Comparison of ENCODE assay signal across 29 mouse cellular contexts in the genomic region with DNA sequence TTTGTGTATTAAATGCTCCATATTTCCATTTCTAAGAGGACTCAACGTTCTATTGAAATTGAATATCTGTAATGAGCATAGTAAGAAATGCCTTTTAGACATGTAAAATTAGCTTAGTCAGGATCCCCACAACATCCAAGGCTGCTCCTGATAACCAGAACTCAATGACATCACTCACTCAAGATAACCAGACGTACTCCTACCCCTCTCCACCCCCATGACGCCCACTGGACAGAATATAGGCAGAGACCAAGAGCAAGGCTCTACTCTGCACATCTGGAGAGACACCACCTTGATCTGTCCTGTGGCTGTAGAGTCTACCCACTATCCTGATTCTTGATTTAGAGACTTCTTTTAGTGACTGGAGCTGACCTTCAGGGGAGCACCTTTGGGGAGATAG. TPM values are rescaled to one million over a fixed set of nuclear protein-coding genes. Genes with fewer than 3 reads are reported as not detected.
DNase-seq lines count a peak whose midpoint lies in the region; ATAC-seq and TF ChIP-seq lines count a peak whose summit lies in the region.
"Had no signal": no experiment of that assay in that cellular context is flagged by ENCODE, and none has a peak within 500 bp of the region (broad histone marks: within the 10 kb centered on the region; RNA-seq: fewer than 3 reads in every experiment).

No protein-coding gene starts in this region.

- H3K27me3 ChIP-seq in stomach, embryonic 15.5 days (replicated peaks): no peaks in the 10 kb centered on the region
- H3K27me3 ChIP-seq in stomach, postnatal 0 days (ENCODE audit: control insufficient read depth, insufficient read depth, low read length): no peaks in the 10 kb centered on the region
- H3K27me3 ChIP-seq in liver, embryonic 14.5 days (ENCODE audit: control insufficient read depth, insufficient read depth, low read length): peaks cover 26% of the 10 kb centered on the region
- H3K27me3 ChIP-seq: embryonic facial prominence, embryonic 15.5 days; forebrain, embryonic 13.5 days; limb, embryonic 13.5 days; midbrain, embryonic 15.5 days had no signal

- H3K4me2 ChIP-seq in stomach, embryonic 15.5 days: no peak overlapping the region
- no peak overlapping the region for H3K4me2 ChIP-seq in stomach, postnatal 0 days (replicated peaks; ENCODE audit: low read depth)
- H3K4me2 ChIP-seq in liver, embryonic 14.5 days (ENCODE audit: low read depth): peak overlapping the region; percentile 30
- H3K4me2 ChIP-seq: embryonic facial prominence, embryonic 15.5 days; forebrain, embryonic 13.5 days; hindbrain, embryonic 14.5 days; limb, embryonic 13.5 days; midbrain, embryonic 15.5 days had no signal

- no peaks in the 10 kb centered on the region for H3K36me3 ChIP-seq in stomach, embryonic 15.5 days
- no peaks in the 10 kb centered on the region for H3K36me3 ChIP-seq in stomach, postnatal 0 days (ENCODE audit: control insufficient read depth, insufficient read depth, low read length)
- H3K36me3 ChIP-seq in liver, embryonic 14.5 days (replicated peaks; ENCODE audit: control insufficient read depth, insufficient read depth, low read depth): no peaks in the 10 kb centered on the region
- H3K36me3 ChIP-seq: embryonic facial prominence, embryonic 10.5 days; embryonic facial prominence, embryonic 15.5 days; limb, embryonic 13.5 days; midbrain, embryonic 10.5 days; midbrain, embryonic 15.5 days had no signal

- ATAC-seq in stomach, embryonic 15.5 days (ENCODE audit: insufficient read depth, low FRiP score, low read depth): peak; percentile 27; the same call in 1 of the 2 replicates
- ATAC-seq in stomach, postnatal 0 days (ENCODE audit: low FRiP score, low TSS enrichment): no peak
- ATAC-seq in erythroblast, adult 5-6 weeks (replicated peaks; ENCODE audit: low FRiP score, poor library complexity, severe bottlenecking): peak; percentile 70
- peak; percentile 91 for ATAC-seq in liver, embryonic 14.5 days (ENCODE audit: insufficient read depth)
- peak; percentile 70 for ATAC-seq in megakaryocyte-erythroid progenitor cell, adult 5-6 weeks (replicated peaks; ENCODE audit: low FRiP score, low TSS enrichment, poor library complexity, severe bottlenecking)
- no peak for ATAC-seq in frontal cortex, adult (ENCODE audit: low TSS enrichment)
- ATAC-seq: activated CD4-positive, CD25-positive, alpha-beta regulatory T cell, adult 4 months; forebrain, embryonic 13.5 days; intestine, postnatal 0 days; midbrain, embryonic 15.5 days had no signal

- no peak for TF ChIP-seq EP300 in stomach, postnatal 0 days (optimal IDR thresholded peaks at IDR 0.05)
- TF ChIP-seq EP300 in liver, embryonic 14.5 days (IDR thresholded peaks at IDR 0.05; ENCODE audit: low read depth): peak; percentile 83

- whole genome bisulfite sequencing in stomach, embryonic 15.5 days: 71% methylated on average over 3 of the region's 3 CpGs
- 81% methylated on average over 3 of the region's 3 CpGs for whole genome bisulfite sequencing in stomach, postnatal 0 days
- WGBS in liver, embryonic 14.5 days (ENCODE audit: insufficient replicate concordance): 19% methylated on average over 3 of the region's 3 CpGs

- no peaks in the 10 kb centered on the region for H3K9me3 ChIP-seq in stomach, embryonic 15.5 days
- no peaks in the 10 kb centered on the region for H3K9me3 ChIP-seq in stomach, postnatal 0 days (ENCODE audit: control insufficient read depth, low read length)
- no peaks in the 10 kb centered on the region for H3K9me3 ChIP-seq in liver, embryonic 14.5 days (ENCODE audit: control insufficient read depth, low read length)
- H3K9me3 ChIP-seq: embryonic facial prominence, embryonic 10.5 days; embryonic facial prominence, embryonic 15.5 days; forebrain, embryonic 13.5 days; limb, embryonic 13.5 days; midbrain, embryonic 10.5 days; midbrain, embryonic 15.5 days had no signal

- H3K4me3 ChIP-seq in stomach, embryonic 15.5 days (replicated peaks): no peak overlapping the region
- H3K4me3 ChIP-seq in stomach, postnatal 0 days (ENCODE audit: low read depth, low read length): no peak overlapping the region
- H3K4me3 ChIP-seq in liver, embryonic 14.5 days (ENCODE audit: insufficient read depth in 1 of 2, low read depth in 2 of 2, low read length in 2 of 2): no peak overlapping the region
- H3K4me3 ChIP-seq: embryonic facial prominence, embryonic 10.5 days; embryonic facial prominence, embryonic 15.5 days; forebrain, embryonic 13.5 days; gastrocnemius, adult 2 months; limb, embryonic 13.5 days; midbrain, embryonic 10.5 days; midbrain, embryonic 15.5 days had no signal

- TF ChIP-seq CTCF in stomach, postnatal 0 days (IDR thresholded peaks at IDR 0.05; ENCODE audit: low read depth): no peak
- TF ChIP-seq CTCF in liver, embryonic 14.5 days (IDR thresholded peaks at IDR 0.05; ENCODE audit: low read depth): no peak

- no peak overlapping the region for H3K9ac ChIP-seq in stomach, embryonic 15.5 days
- H3K9ac ChIP-seq in stomach, postnatal 0 days (ENCODE audit: low read length): no peak overlapping the region
- H3K9ac ChIP-seq in liver, embryonic 14.5 days (replicated peaks): no peak overlapping the region
- H3K9ac ChIP-seq: embryonic facial prominence, embryonic 15.5 days; forebrain, embryonic 13.5 days; hindbrain, embryonic 14.5 days; limb, embryonic 13.5 days; midbrain, embryonic 15.5 days had no signal

- no peaks in the 10 kb centered on the region for H3K4me1 ChIP-seq in stomach, embryonic 15.5 days
- no peaks in the 10 kb centered on the region for H3K4me1 ChIP-seq in stomach, postnatal 0 days (replicated peaks; ENCODE audit: control insufficient read depth, insufficient read depth)
- H3K4me1 ChIP-seq in liver, embryonic 14.5 days (replicated peaks; ENCODE audit: control insufficient read depth in 2 of 2, insufficient read depth in 2 of 2, low read length in 1 of 2): peaks cover 6 to 22% of the 10 kb centered on the region in 2 experiments
- H3K4me1 ChIP-seq: embryonic facial prominence, embryonic 15.5 days; limb, embryonic 13.5 days had no signal

- DNase-seq in stomach, postnatal 0 days (ENCODE audit: low spot score): no peak
- peak; percentile 67 to 75 (median 68) for DNase-seq in liver, embryonic 14.5 days (ENCODE audit: low read depth in 3 of 3, low spot score in 3 of 3)
- no peak for DNase-seq in spleen, adult 12 weeks (ENCODE audit: low spot score)
- DNase-seq in adrenal gland, postnatal 4 days (ENCODE audit: low spot score in 2 of 2): no peak
- DNase-seq: adrenal gland, adult 8-10 months; cerebellum, adult 2 months; cerebellum, postnatal 14 days; gastrocnemius, adult 2 months; gastrocnemius, postnatal 36 days; kidney, adult 9 months; kidney, postnatal 10 days; lung, adult 2 months; lung, postnatal 10 days; right cerebral cortex, postnatal 25 days; thymus, postnatal 4 days had no signal

- no peak overlapping the region for H3K27ac ChIP-seq in stomach, embryonic 15.5 days
- no peak overlapping the region for H3K27ac ChIP-seq in stomach, postnatal 0 days (replicated peaks)
- peak overlapping the region; percentile 21; the same call in 1 of the 2 replicates for H3K27ac ChIP-seq in liver, embryonic 14.5 days
- H3K27ac ChIP-seq: embryonic facial prominence, embryonic 10.5 days; embryonic facial prominence, embryonic 15.5 days; forebrain, embryonic 13.5 days; gastrocnemius, adult 2 months; hindbrain, embryonic 14.5 days; limb, embryonic 13.5 days; macrophage; midbrain, embryonic 10.5 days; midbrain, embryonic 15.5 days had no signal

RNA-seq across cellular contexts. Expression of gene Fhl1, which starts 3.1 kb away (rescaled TPM):
- polyA plus RNA-seq in stomach, embryonic 15.5 days (2015; fragmentation: Nextera tagmentation; extraction: Ambion mirVana): 69.8 and 72.3 TPM in 2 replicates
- polyA plus RNA-seq in stomach, postnatal 0 days (2015; fragmentation: Nextera tagmentation; extraction: Ambion mirVana): 386 and 394 TPM in 2 replicates
- not detected in 2 replicates for total RNA-seq in erythroblast, adult 5-6 weeks (2015; ENCODE audit: low replicate concordance)
- total RNA-seq in erythroblast, adult 5-6 weeks (2017; ENCODE audit: low replicate concordance): 0.34 TPM in 1 of 2 replicates, not detected in the other
- 6.5 and 8.1 TPM in 2 replicates for polyA plus RNA-seq in liver, embryonic 14.5 days (2012; rRNA removed)
- polyA plus RNA-seq in liver, embryonic 14.5 days (2014; fragmentation: Nextera tagmentation; extraction: Ambion mirVana): 11.2 and 11.3 TPM in 2 replicates
- total RNA-seq in megakaryocyte-erythroid progenitor cell, adult 5-6 weeks (2014; fragmentation: Nextera tagmentation): not detected in 2 replicates
- total RNA-seq in megakaryocyte-erythroid progenitor cell, adult 5-6 weeks (2017): 0.69 and 0.94 TPM in 2 replicates
- total RNA-seq in adrenal gland, postnatal 4 days (2021): 100 to 1,000 TPM in 1 of 2 experiments, 10 to 100 TPM in 1; 56.5 to 130 TPM
- polyA plus RNA-seq: activated CD4-positive, CD25-positive, alpha-beta regulatory T cell, adult 4 months had no signal

Comparison
In these comparisons a context has a peak if more than half of its experiments do, and no peak if none do; other contexts are left out.
1. ATAC-seq: peak in stomach, embryonic 15.5 days (single experiment), erythroblast, adult 5-6 weeks (single experiment), liver, embryonic 14.5 days (single experiment) and megakaryocyte-erythroid progenitor cell, adult 5-6 weeks (single experiment); none in stomach, postnatal 0 days (single experiment) and frontal cortex, adult (single experiment).
2. DNase-seq: peak in liver, embryonic 14.5 days (3 of 3); none in stomach, postnatal 0 days (single experiment), spleen, adult 12 weeks (single experiment) and adrenal gland, postnatal 4 days (0 of 2).
3. RNA of gene Fhl1, which starts 3.1 kb away (total RNA-seq): 56.5 to 130 TPM in adrenal gland, postnatal 4 days; 0.69 to 0.94 TPM in megakaryocyte-erythroid progenitor cell, adult 5-6 weeks and 0.34 TPM in erythroblast, adult 5-6 weeks; every median in the first group is over 10 times any median in the second.